Mouse (Mus musculus) CH12.LX (cell line): Measurements from ENCODE around the gene 6430548M08Rik.

Source experiments
- CHD2 ChIP-seq: IDR thresholded peaks from 2 replicates; pipeline ENCODE4 v1.6.1; 2011; ENCODE audit warnings: low read length, improper control_type of control experiment
- CTCF ChIP-seq, 2 experiments: IDR thresholded peaks in 1 of 2; conservative IDR thresholded peaks in 1 of 2; 2 replicates each; pipeline ENCODE4 v1.5.1; 2011 to 2012; ENCODE audit warnings: low read depth in 2 of 2, low read length in 2 of 2, improper control_type of control experiment in 1 of 2, inconsistent platforms in 1 of 2, mild to moderate bottlenecking in 1 of 2, moderate library complexity in 1 of 2
- E2F4 ChIP-seq: IDR thresholded peaks from 2 replicates; pipeline ENCODE4 v1.6.1; 2011; ENCODE audit warnings: low read depth, low read length, improper control_type of control experiment; ENCODE audit not compliant: insufficient replicate concordance
- HCFC1 ChIP-seq: IDR thresholded peaks from 2 replicates; pipeline ENCODE4 v1.6.1; 2012; ENCODE audit warnings: low read depth, mild to moderate bottlenecking, inconsistent platforms, low read length, improper control_type of control experiment
- MAX ChIP-seq: IDR thresholded peaks from 2 replicates; pipeline ENCODE4 v1.6.1; 2011; ENCODE audit warnings: low read length, improper control_type of control experiment
- MAZ ChIP-seq: IDR thresholded peaks from 2 replicates; pipeline ENCODE4 v1.6.1; 2012; ENCODE audit warnings: low read depth, mild to moderate bottlenecking, inconsistent platforms, low read length, improper control_type of control experiment, moderate library complexity
- MEF2A ChIP-seq: IDR thresholded peaks from 2 replicates; pipeline ENCODE4 v1.6.1; 2014; ENCODE audit warnings: low read depth, mild to moderate bottlenecking, inconsistent platforms, low read length, improper control_type of control experiment, borderline replicate concordance
- POLR2A ChIP-seq: IDR thresholded peaks from 2 replicates; pipeline ENCODE4 v1.6.1; 2011; ENCODE audit warnings: low read depth, mild to moderate bottlenecking, improper control_type of control experiment, low read length
- POLR2AphosphoS2 ChIP-seq: IDR thresholded peaks from 2 replicates; pipeline ENCODE4 v1.6.1; 2011; ENCODE audit warnings: low read depth, low read length, improper control_type of control experiment
- UBTF ChIP-seq: IDR thresholded peaks from 2 replicates; pipeline ENCODE4 v1.6.1; 2012; ENCODE audit warnings: low read depth, mild to moderate bottlenecking, inconsistent platforms, low read length, improper control_type of control experiment, moderate library complexity
- ZC3H11A ChIP-seq: IDR thresholded peaks from 2 replicates; pipeline ENCODE4 v1.6.1; 2012; ENCODE audit warnings: low read depth, mild to moderate bottlenecking, inconsistent platforms, low read length, improper control_type of control experiment

DNA sequence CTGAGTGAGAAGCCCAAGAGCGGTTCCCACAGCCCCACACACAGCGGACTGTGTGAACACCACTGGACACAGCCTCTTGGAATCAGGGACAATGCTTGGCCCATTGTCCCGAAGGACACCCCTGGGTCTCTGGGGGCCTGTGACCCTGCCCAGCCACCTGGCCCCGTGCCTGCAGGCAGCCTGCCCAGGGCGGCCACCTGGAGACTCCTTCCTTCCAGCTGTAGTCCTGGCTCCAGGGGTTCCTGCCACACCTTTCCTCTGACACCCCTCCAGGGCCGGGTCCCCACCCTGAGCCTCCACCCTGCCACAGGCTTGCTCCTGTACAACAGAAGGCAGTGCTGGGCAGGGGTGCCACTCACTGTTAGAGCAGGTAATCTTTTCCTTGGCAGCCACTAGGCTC, 74.6 kb downstream of the 6430548M08Rik start:
- TF ChIP-seq CHD2 (no peak), ZC3H11A (no peak), HCFC1 (no peak), POLR2AphosphoS2 (no peak), POLR2A (no peak), CTCF (conservative IDR thresholded peaks at IDR 0.05 in 1 of 2, IDR thresholded peaks at IDR 0.05 in 1 of 2; ENCODE audit: low read depth in 2 of 2, low read length in 2 of 2) (no peak), MAX (no peak), UBTF (no peak), MEF2A (no peak), MAZ (no peak), E2F4 (no peak)
